Mouse (Mus musculus): ENCODE data around the gene Ppp1r1b.

The Ppp1r1b gene

DNA sequence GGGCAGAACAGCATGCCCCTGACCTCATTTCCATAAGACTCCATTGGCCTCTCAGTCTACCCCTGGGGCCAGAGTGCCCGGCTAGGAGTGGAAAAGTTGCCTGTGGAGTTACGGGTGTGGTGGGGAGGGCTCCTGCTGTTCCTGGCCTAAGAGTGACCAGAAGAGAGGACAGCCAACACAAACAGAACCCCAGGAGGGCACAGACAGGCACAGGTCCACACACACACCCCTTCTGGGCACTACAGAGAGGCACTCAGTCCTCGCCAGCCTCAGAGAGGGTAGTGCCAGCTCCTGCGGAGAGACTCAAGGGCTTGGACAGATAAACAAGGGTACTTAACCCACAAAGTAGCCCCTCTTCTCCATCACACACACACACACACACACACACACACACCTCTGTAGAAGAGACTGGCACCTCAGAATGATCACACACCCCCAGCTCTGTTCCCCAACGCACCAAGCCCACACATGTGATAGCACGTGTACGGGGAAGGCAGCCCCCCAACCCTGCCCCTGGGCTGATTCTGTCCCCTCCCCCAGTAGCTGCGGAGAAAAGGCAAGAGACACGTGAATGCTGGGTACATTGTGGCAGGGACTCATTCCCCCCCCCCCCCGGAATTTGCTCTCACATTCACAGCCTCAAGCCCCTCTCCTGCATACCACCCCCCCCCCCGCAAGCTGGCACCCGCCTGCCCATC, 670 bp upstream of the Ppp1r1b start:
- no peak for DNase-seq

- DNase-seq = no peak
These were observed 1.1 kb downstream of the Ppp1r1b start for GRCm38 (mm10) chr11:98349308-98349707.

DNA sequence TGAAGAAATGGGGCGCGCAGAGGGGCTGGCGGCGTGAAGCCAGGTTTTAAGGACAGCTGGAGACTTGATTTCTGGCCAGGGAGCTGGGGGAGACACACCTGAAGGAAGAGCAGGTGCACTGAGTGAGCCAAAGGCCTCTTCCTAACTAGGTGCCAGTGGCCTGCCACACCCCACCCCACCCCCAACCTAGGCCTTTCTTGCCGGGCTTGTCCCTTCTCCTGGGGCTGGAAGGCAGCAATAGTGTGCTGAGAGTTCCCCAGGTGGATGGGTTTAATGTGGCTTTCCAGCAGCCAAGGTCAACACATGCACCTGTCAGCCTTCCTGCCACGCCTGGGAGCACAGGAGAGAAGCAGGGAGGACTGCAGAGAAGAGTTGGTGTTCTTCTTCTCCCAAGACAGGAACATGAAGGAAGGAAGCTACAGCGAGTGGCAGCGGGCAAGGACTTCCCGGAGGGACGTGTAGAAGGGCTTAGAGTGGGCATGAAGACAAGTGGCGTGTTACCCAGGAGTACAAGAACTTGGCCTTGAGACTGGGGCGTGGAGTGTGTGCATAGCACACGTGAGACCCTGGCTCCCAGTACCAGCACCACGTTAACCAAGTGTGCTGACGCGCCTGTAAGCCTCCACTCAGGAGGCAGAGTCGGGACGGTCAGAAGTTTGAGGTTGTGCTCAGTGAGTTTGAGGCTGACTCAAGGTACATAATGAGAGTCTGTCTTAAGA, 4.2 kb downstream of the Ppp1r1b start:
- no peak for DNase-seq

- peak; percentile 86 for DNase-seq
These were observed 5.5 kb downstream of the Ppp1r1b start for GRCm38 (mm10) chr11:98353651-98354211.

GRCm38 (mm10) chr11:98354445-98354844, 6.2 kb downstream of the Ppp1r1b start:
- DNase-seq = no peak

- DNase-seq = peak; percentile 65
These were observed 7.6 kb downstream of the Ppp1r1b start for GRCm38 (mm10) chr11:98355732-98356299.

GRCm38 (mm10) chr11:98356625-98357394, 8.6 kb downstream of the Ppp1r1b start:
- DNase-seq = no peak

GRCm38 (mm10) chr11:98357396-98358160, 9.4 kb downstream of the Ppp1r1b start:
- no peak for DNase-seq

DNA sequence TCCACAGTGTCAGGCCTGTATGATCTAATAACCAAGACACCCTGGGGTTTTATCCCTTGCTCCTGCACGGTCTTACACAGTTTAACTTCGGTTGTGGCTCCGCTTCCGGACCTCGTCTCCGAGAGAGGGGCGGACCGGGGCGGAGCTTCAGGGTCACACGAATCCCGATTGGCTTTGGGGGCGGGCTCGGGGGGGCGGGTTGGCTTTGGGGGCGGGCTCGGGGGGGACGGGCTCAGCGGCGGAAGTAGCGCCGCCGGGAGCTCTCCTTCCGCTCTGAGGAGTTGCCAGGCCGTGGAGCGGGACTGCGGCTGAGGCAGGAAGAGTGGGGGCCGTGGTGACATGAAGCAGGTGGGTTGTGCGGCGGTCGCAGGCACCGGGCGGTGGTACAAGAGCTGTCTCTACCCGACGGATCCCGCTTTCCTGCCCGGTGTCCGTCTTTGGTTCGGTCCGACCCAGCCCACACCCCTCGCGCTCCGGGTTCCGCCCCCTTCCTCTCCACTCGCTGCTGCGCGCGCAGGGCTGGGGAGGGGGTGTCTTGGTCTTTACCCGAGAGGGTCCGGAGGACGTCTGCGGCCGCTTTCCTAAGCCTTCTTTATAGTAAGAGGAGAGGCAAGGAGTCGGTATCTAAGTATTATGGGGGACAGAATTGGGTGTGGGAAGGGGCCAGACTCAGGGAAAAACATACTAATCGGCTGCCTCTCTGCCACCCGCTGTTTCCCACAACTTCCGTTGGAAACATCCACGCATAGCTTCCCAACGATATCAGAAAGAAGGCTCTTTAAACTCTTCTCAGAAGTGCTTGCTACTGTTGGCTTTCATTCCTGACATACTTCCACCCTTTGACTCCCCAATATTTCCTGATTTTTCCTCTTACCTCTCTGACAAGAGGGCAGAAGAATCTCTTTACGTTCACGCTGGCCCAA, 10.2 kb downstream of the Ppp1r1b start, which contains the start of gene Stard3:
Gene Stard3 (plus strand): TSS at position 208 of the 923 bp plus-strand sequence.
- DNase-seq = peak; percentile 91

GRCm38 (mm10) chr11:98360866-98361521, 12.8 kb downstream of the Ppp1r1b start:
- peak; percentile 72 for DNase-seq

GRCm38 (mm10) chr11:98363817-98364216, 15.6 kb downstream of the Ppp1r1b start:
- no peak for DNase-seq

- DNase-seq = no peak
These were observed 16.2 kb downstream of the Ppp1r1b start for GRCm38 (mm10) chr11:98364410-98364809.

DNA sequence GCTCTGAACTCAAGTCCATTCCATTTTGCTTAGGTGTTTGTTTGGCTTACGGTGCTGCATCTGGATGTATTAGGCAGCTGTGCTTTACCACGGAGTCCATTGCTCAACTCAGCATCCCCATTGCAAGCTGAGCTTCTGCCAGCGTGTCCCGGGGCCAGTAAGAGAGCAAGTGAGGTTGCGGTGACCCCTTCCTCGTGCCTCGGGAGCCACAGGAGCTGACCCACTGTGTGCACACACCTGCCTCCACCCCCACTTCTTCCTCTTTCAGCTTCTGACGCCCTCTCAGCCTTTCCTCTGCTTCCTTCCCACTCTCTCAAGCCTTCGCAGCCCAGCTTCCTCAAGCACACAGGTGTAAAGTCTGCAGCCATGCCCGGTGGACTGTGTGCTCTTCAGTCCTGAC, 18.1 kb downstream of the Ppp1r1b start:
- no peak for DNase-seq

GRCm38 (mm10) chr11:98367171-98367862, 19.1 kb downstream of the Ppp1r1b start:
- DNase-seq = peak; percentile 82

- DNase-seq = no peak
These were observed 19.6 kb downstream of the Ppp1r1b start for GRCm38 (mm10) chr11:98367863-98368186.

DNA sequence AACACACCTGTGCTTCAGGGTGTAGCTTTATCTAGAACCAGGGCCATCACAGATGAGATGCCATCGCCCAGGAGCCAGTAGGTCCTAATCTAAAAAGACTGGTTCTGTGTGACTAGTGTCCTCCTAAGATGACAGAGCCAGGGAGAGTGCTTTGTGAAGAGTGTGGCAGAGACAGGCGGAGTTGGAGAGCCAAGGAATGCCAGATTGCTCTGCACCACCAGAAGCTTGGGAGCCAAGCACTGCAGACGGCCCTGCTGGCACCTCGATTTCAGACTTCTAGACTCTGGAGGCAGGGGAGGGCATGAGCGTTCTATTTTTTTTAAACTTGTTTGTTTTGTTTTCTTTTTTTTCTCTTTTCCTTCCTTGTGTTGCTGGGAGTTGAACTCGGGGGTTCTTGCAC, 21.1 kb downstream of the Ppp1r1b start:
- peak; percentile 71 for DNase-seq

- no peak for DNase-seq
These were observed 22.4 kb downstream of the Ppp1r1b start for GRCm38 (mm10) chr11:98370588-98370987.

GRCm38 (mm10) chr11:98371556-98372240, 23.5 kb downstream of the Ppp1r1b start:
- DNase-seq = no peak

DNA sequence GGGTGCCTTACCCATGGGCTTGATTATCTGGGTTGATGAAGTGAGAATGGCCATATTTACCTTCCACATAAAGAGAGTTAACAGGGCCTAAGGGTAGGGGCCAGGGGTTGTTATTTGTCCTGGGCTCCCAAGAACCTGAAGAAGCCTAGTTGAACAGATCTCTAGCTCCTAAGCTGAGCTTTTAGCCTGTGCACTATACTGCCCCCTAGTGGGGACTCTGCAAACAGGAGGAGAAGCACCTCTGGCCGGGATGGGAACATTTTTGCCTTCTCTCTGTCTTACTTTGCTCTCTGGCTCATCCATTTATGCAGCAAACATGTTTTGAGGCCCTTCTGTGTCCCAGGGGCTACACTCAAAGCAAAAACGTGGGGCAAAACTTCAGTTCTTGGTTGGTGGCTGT, 24.2 kb downstream of the Ppp1r1b start:
- DNase-seq = no peak

All from layer of hippocampus, adult 9-11 months (tissue).